In the genomic region with DNA sequence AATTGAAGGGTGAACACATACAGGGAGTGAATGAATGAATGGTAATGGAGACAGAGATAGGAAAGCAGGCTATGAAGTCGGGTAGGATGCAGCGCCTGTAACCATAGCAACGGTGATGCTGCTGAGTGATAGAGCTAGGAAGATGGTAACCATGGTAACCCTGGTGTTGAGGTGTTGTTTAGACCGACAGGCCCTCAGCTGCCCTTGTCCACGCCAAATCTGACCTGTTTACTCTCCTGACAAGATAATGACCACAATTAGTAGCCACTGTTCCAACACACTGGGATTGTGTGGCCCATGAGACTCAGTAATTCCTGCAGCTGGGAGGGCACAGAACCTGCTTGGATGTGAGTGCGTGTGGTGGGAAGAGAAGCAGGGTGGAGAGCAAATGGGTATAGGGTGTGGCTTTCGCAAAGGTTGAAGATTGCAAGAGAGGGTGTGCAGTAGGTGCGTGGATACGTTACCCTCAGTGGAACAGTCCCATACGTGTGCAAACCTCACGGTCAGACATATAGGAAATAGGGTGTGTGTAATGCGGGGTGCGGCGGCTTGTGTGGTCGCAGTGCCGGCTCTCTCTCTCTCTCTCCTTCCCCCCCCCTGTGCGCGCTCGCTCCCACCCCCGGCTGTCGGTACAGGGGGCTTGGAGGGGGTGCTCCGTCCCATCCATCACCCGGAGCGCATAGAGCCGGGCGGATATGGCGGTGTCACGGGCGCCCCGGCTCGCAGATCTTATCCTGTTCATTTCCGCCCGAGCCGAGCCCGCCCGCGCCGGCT, we compare ENCODE assay signal across 8 mouse cellular contexts.
DNase-seq lines count a peak whose midpoint lies in the region; ATAC-seq and TF ChIP-seq lines count a peak whose summit lies in the region.

No protein-coding gene starts in this region.

- intact Hi-C loops in left cerebral cortex, postnatal 4 days (cut with DNase I), result loop anchor here (5.0 kb wide), 1 partner anchor 56 kb away; no protein-coding TSS in a partner anchor

- TF ChIP-seq POLR2A in olfactory bulb, adult 2 months (IDR thresholded peaks at IDR 0.05; ENCODE audit: insufficient read depth, low read depth, low read length), result no peak

- peak overlapping the region; percentile 64 for H3K9ac ChIP-seq in embryonic facial prominence, embryonic 13.5 days

- peaks cover 72% of the 10 kb centered on the region for H3K27me3 ChIP-seq in embryonic facial prominence, embryonic 13.5 days

- H3K4me3 ChIP-seq in embryonic facial prominence, embryonic 13.5 days, result peak overlapping the region; percentile 50
- peak overlapping the region; percentile 50 for H3K4me3 ChIP-seq in olfactory bulb, adult 2 months (ENCODE audit: insufficient read depth, low read depth, low read length)

- H3K4me1 ChIP-seq in embryonic facial prominence, embryonic 13.5 days, result peaks cover 33% of the 10 kb centered on the region
- peaks cover 32% of the 10 kb centered on the region for H3K4me1 ChIP-seq in olfactory bulb, adult 2 months (ENCODE audit: control insufficient read depth, insufficient read depth, low read length)

- 2% methylated on average over 34 of the region's 38 CpGs for WGBS in embryonic facial prominence, embryonic 13.5 days
- WGBS in olfactory bulb, adult 2 months, result under 1% methylated on average over 34 of the region's 38 CpGs

- H3K9me3 ChIP-seq in embryonic facial prominence, embryonic 13.5 days, result no peaks in the 10 kb centered on the region

- ATAC-seq in embryonic facial prominence, embryonic 13.5 days (ENCODE audit: insufficient number of reproducible peaks, insufficient read depth, low FRiP score, low TSS enrichment, low read depth), result no peak

- H3K36me3 ChIP-seq in embryonic facial prominence, embryonic 13.5 days, result no peaks in the 10 kb centered on the region

- peak overlapping the region; percentile 94 for H3K4me2 ChIP-seq in embryonic facial prominence, embryonic 13.5 days

- H3K27ac ChIP-seq in embryonic facial prominence, embryonic 13.5 days, result no peak overlapping the region
- peak overlapping the region; percentile 89 for H3K27ac ChIP-seq in olfactory bulb, adult 2 months (ENCODE audit: insufficient read depth, low read depth, low read length)

- DNase-seq in adrenal gland, postnatal 14 days, result peak; percentile 26
- no peak for DNase-seq in adrenal gland, adult 2 months
- DNase-seq in ES-CJ7 (ENCODE audit: low read depth, low spot score), result peak; percentile 69
- peak; percentile 54 for DNase-seq in hindlimb bud, embryonic 11.5 days (ENCODE audit: extremely low spot score, low read depth, low spot score)
- DNase-seq in left cerebral cortex, postnatal 4 days, result peak; percentile 43
- no peak for DNase-seq in adrenal gland, adult 18-20 months (ENCODE audit: low spot score in 2 of 2)

- TF ChIP-seq CTCF in olfactory bulb, adult 2 months (IDR thresholded peaks at IDR 0.05; ENCODE audit: insufficient read depth, low read depth, low read length), result no peak

Comparison
In these comparisons a context has a peak if more than half of its experiments do, and no peak if none do; other contexts are left out.
1. DNase-seq: peak in adrenal gland, postnatal 14 days (single experiment), ES-CJ7 (single experiment), hindlimb bud, embryonic 11.5 days (single experiment) and left cerebral cortex, postnatal 4 days (single experiment); none in adrenal gland, adult 2 months (single experiment) and adrenal gland, adult 18-20 months (0 of 2).